Mouse (Mus musculus): ENCODE results near the gene Cib3. TPM values are rescaled to one million over a fixed set of nuclear protein-coding genes. Genes with fewer than 3 reads are reported as not detected.

The Cib3 gene
- polyA plus RNA-seq, 1 experiment from 2014 or later: not detected

GRCm38 (mm10) chr8:72211846-72212245 is 791 bp downstream of the Cib3 start:
- in situ Hi-C loops (cut with MboI; ENCODE audit: low pct_unique_long_range_greater_than_20kb): loop anchor here (10.0 kb wide), 1 partner anchor 1837 kb away; the partner anchor contains the start of gene Comp
- no peak for TF ChIP-seq CTCF (IDR thresholded peaks at IDR 0.05)
- ChIA-PET CTCF (no interaction called here), POLR2A (no interaction called here)
- DNase-seq (ENCODE audit: low read depth, low spot score): no peak
- peaks cover 26% of the 10 kb centered on the region for H3K27me3 ChIP-seq
- no peak for ATAC-seq

- POLR2A ChIA-PET: interaction anchor here (0.7 kb wide), 1 partner anchor 74 kb away, joined by 3 read pairs; no protein-coding TSS in a partner anchor
- in situ Hi-C loops (cut with MboI; ENCODE audit: low pct_unique_long_range_greater_than_20kb): loop anchor here (10.0 kb wide), 1 partner anchor 1836 kb away; the partner anchor contains the start of gene Comp
- no peak for TF ChIP-seq CTCF (IDR thresholded peaks at IDR 0.05)
Measured at GRCm38 (mm10) chr8:72210710-72211109, 1.9 kb downstream of the Cib3 start.

GRCm38 (mm10) chr8:72210222-72210621 is 2.4 kb downstream of the Cib3 start:
- no peak for DNase-seq (ENCODE audit: low read depth, low spot score)
- in situ Hi-C loops (cut with MboI; ENCODE audit: low pct_unique_long_range_greater_than_20kb): loop anchor here (10.0 kb wide), 1 partner anchor 1835 kb away; the partner anchor contains the start of gene Comp
- ChIA-PET POLR2A (no interaction called here), CTCF (interaction anchor here (1.4 kb wide), 1 partner anchor 30 kb away, joined by 5 read pairs; the partner anchor contains the start of gene Ap1m1)
- no peak for ATAC-seq
- no peak for TF ChIP-seq CTCF (IDR thresholded peaks at IDR 0.05)
- peaks cover 23% of the 10 kb centered on the region for H3K27me3 ChIP-seq

More at GRCm38 (mm10) chr8:72210710-72211109, 1.9 kb downstream of the Cib3 start:
- DNase-seq (ENCODE audit: low read depth, low spot score): no peak
- ATAC-seq: no peak
- CTCF ChIA-PET: interaction anchor here (1.4 kb wide), 1 partner anchor 29 kb away, joined by 5 read pairs; the partner anchor contains the start of gene Ap1m1
- H3K27me3 ChIP-seq: peaks cover 25% of the 10 kb centered on the region

GRCm38 (mm10) chr8:72208582-72208981 is 4.1 kb downstream of the Cib3 start:
- CTCF ChIA-PET: interaction anchor here (1.4 kb wide), 1 partner anchor 8 kb away, joined by 4 read pairs; no protein-coding TSS in a partner anchor
- in situ Hi-C loops (cut with MboI; ENCODE audit: low pct_unique_long_range_greater_than_20kb): no loop called here
- TF ChIP-seq CTCF (IDR thresholded peaks at IDR 0.05): no peak
- peaks cover 13% of the 10 kb centered on the region for H3K27me3 ChIP-seq
- no peak for DNase-seq (ENCODE audit: low read depth, low spot score)
- POLR2A ChIA-PET: no interaction called here
- no peak for ATAC-seq

GRCm38 (mm10) chr8:72197997-72198396 is 14.6 kb downstream of the Cib3 start:
- ChIA-PET POLR2A (interaction anchor here (0.7 kb wide), 1 partner anchor 485 kb away, joined by 3 read pairs; no protein-coding TSS in a partner anchor), CTCF (interaction anchor here (2.3 kb wide), 1 partner anchor 20 kb away, joined by 4 read pairs; no protein-coding TSS in a partner anchor)
- DNase-seq (ENCODE audit: low read depth, low spot score) (no peak), ATAC-seq (no peak)
- H3K27me3 ChIP-seq: peaks cover 9% of the 10 kb centered on the region
- TF ChIP-seq CTCF (IDR thresholded peaks at IDR 0.05): no peak
- in situ Hi-C loops (cut with MboI; ENCODE audit: low pct_unique_long_range_greater_than_20kb): loop anchor here (25.0 kb wide), 1 partner anchor 436 kb away; no protein-coding TSS in a partner anchor

GRCm38 (mm10) chr8:72192065-72192464 is 20.6 kb downstream of the Cib3 start:
- no peak for ATAC-seq
- H3K27me3 ChIP-seq: peaks cover 7% of the 10 kb centered on the region
- in situ Hi-C loops (cut with MboI; ENCODE audit: low pct_unique_long_range_greater_than_20kb): loop anchor here (25.0 kb wide), 1 partner anchor 430 kb away; no protein-coding TSS in a partner anchor
- ChIA-PET POLR2A (no interaction called here), CTCF (no interaction called here)
- TF ChIP-seq CTCF (IDR thresholded peaks at IDR 0.05): no peak
- DNase-seq (ENCODE audit: low read depth, low spot score): no peak

- CTCF ChIA-PET: interaction anchor here (1.2 kb wide), 1 partner anchor 13 kb away, joined by 3 read pairs; no protein-coding TSS in a partner anchor
- no peaks in the 10 kb centered on the region for H3K27me3 ChIP-seq
- no peak for TF ChIP-seq CTCF (IDR thresholded peaks at IDR 0.05)
- ATAC-seq: no peak
- in situ Hi-C loops (cut with MboI; ENCODE audit: low pct_unique_long_range_greater_than_20kb): loop anchor here (25.0 kb wide), 1 partner anchor 428 kb away; no protein-coding TSS in a partner anchor
- POLR2A ChIA-PET: no interaction called here
- DNase-seq (ENCODE audit: low read depth, low spot score): no peak
Measured at GRCm38 (mm10) chr8:72190215-72190539, 22.5 kb downstream of the Cib3 start.

- H3K27me3 ChIP-seq: no peaks in the 10 kb centered on the region
- in situ Hi-C loops (cut with MboI; ENCODE audit: low pct_unique_long_range_greater_than_20kb): loop anchor here (25.0 kb wide), 1 partner anchor 427 kb away; no protein-coding TSS in a partner anchor
- peak; percentile 26 for ATAC-seq
- POLR2A ChIA-PET: no interaction called here
- CTCF ChIA-PET: interaction anchor here (1.2 to 1.3 kb wide), 2 partner anchors 13 to 159 kb away, joined by 3 read pairs; no protein-coding TSS in a partner anchor
- TF ChIP-seq CTCF (IDR thresholded peaks at IDR 0.05): no peak
- DNase-seq (ENCODE audit: low read depth, low spot score): no peak
Measured at GRCm38 (mm10) chr8:72189417-72190214, 23.0 kb downstream of the Cib3 start, which contains the start of gene Hsh2d. TSS of gene Hsh2d (plus strand) at chr8:72189638.

GRCm38 (mm10) chr8:72187793-72188331 is 24.8 kb downstream of the Cib3 start:
- ATAC-seq: no peak
- DNase-seq (ENCODE audit: low read depth, low spot score): no peak
- CTCF ChIA-PET: no interaction called here
- in situ Hi-C loops (cut with MboI; ENCODE audit: low pct_unique_long_range_greater_than_20kb): loop anchor here (25.0 kb wide), 1 partner anchor 426 kb away; no protein-coding TSS in a partner anchor
- TF ChIP-seq CTCF (IDR thresholded peaks at IDR 0.05): no peak
- H3K27me3 ChIP-seq: no peaks in the 10 kb centered on the region
- POLR2A ChIA-PET: no interaction called here

- CTCF ChIA-PET: no interaction called here
- ATAC-seq: no peak
- DNase-seq (ENCODE audit: low read depth, low spot score): no peak
- in situ Hi-C loops (cut with MboI; ENCODE audit: low pct_unique_long_range_greater_than_20kb): loop anchor here (25.0 kb wide), 1 partner anchor 421 kb away; no protein-coding TSS in a partner anchor
- POLR2A ChIA-PET: no interaction called here
- TF ChIP-seq CTCF (IDR thresholded peaks at IDR 0.05): no peak
- no peaks in the 10 kb centered on the region for H3K27me3 ChIP-seq
Measured at GRCm38 (mm10) chr8:72183554-72184202, 29.0 kb downstream of the Cib3 start.
